Mouse (Mus musculus) intestine, embryonic 14.5 days (tissue): Measurements from ENCODE around the gene Srpk2. TPM values are rescaled to one million over a fixed set of nuclear protein-coding genes. Genes with fewer than 3 reads are reported as not detected.
"Not testable (repeated sequence)": the region's sequence is repeated elsewhere in the genome, so short reads cannot be mapped to it uniquely, and the experiment has no call there.

ENCODE experiments used
- ATAC-seq: fragments of 200-750 bp; cut with Nextera tagmentation; replicated peaks from 2 replicates; pipeline ENCODE4 v1.8.0; 2017; ENCODE audit warnings: low read depth, moderate number of reproducible peaks, moderate TSS enrichment, moderate library complexity; ENCODE audit not compliant: low FRiP score, low TSS enrichment
- DNase-seq: peaks from one replicate; pipeline ENCODE4 v3.0.0-alpha.2; 2018; ENCODE audit warnings: low spot score
- H3K27ac ChIP-seq: fragments of 300-500 bp; sonication (generic); 2 replicates; pipeline ENCODE4 v1.5.1; 2014; ENCODE audit warnings: low read depth, mild to moderate bottlenecking, control low read depth
- H3K27me3 ChIP-seq: fragments of 300-500 bp; sonication (generic); replicated peaks from 2 replicates; pipeline ENCODE4 v1.6.1; 2014; ENCODE audit warnings: low read length, control low read depth; ENCODE audit not compliant: control insufficient read depth, insufficient read depth
- H3K36me3 ChIP-seq: fragments of 300-500 bp; sonication (generic); 2 replicates; pipeline ENCODE4 v1.6.1; 2014; ENCODE audit warnings: low read length, control low read depth; ENCODE audit not compliant: control insufficient read depth, insufficient read depth
- H3K4me1 ChIP-seq: fragments of 300-500 bp; sonication (generic); replicated peaks from 2 replicates; pipeline ENCODE4 v1.6.1; 2014; ENCODE audit warnings: low read length, control low read depth, mixed read lengths; ENCODE audit not compliant: control insufficient read depth, insufficient read depth
- H3K4me2 ChIP-seq: fragments of 300-500 bp; sonication (generic); 2 replicates; pipeline ENCODE4 v1.6.1; 2014; ENCODE audit warnings: low read length
- H3K4me3 ChIP-seq: fragments of 300-500 bp; sonication (generic); 2 replicates; pipeline ENCODE4 v1.5.1; 2014; ENCODE audit warnings: low read depth, low read length, control low read depth, mixed read lengths
- H3K9ac ChIP-seq: fragments of 300-500 bp; sonication (generic); 2 replicates; pipeline ENCODE4 v1.6.1; 2014; ENCODE audit warnings: mild to moderate bottlenecking, low read length
- H3K9me3 ChIP-seq: fragments of 300-500 bp; sonication (generic); 2 replicates; pipeline ENCODE4 v1.6.1; 2016; ENCODE audit warnings: low read length, control low read depth; ENCODE audit not compliant: control insufficient read depth
- WGBS: fragments of 180-500 bp; shearing (Covaris S2); extraction: QIAGEN DNeasy Blood & Tissue Kit; methylation state at CpG from one replicate; pipeline ENCODE4 v1.1.7; 2014; 5-methylcytosine and 5-hydroxymethylcytosine counted together
- polyA plus RNA-seq: library from polyadenylated mRNA; unstranded; fragments of >200 nt; fragmentation: Nextera tagmentation; extraction: Ambion mirVana; gene quantifications from 2 replicates; pipeline ENCODE4 v1.2.1, GENCODE M21; 2014

The Srpk2 gene
- polyA plus RNA-seq, 1 experiment from 2014 or later, result 47.1 TPM

GRCm38 (mm10) chr5:23556007-23556770, 128.2 kb downstream of the Srpk2 start:
- 57% methylated on average over 7 of the region's 7 CpGs for WGBS
- DNase-seq, result peak; percentile 51
- Histone ChIP-seq H3K9me3 (no peaks in the 10 kb centered on the region), H3K27ac (peak overlapping the region; percentile 62), H3K36me3 (0 out of 2 replicates have a peak, but pooled peaks cover 4% of the 10 kb centered on the region), H3K27me3 (no peaks in the 10 kb centered on the region), H3K9ac (no peak overlapping the region), H3K4me2 (no peak overlapping the region), H3K4me3 (no peak overlapping the region), H3K4me1 (0 out of 2 replicates have a peak, but pooled peaks cover 7% of the 10 kb centered on the region)
- ATAC-seq, result peak; percentile 82

DNA sequence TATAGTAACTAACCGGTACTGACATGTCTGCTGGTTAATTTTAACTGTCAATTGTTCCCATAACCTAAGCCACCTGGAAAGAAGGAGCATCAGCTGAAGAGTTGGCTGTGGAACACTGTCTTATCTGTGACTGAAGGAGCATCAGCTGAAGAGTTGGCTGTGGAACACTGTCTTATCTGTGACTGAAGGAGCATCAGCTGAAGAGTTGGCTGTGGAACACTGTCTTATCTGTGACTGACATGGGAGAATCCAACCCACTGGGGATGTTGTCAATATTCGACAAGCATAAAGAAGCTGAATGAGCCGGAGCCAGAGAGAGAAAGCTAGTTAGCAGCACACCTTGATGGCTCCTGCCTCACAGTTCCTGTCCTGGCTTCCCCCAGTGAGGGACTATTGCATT, 131.1 kb downstream of the Srpk2 start:
- not testable (repeated sequence) for H3K27ac ChIP-seq, DNase-seq, H3K4me3 ChIP-seq, H3K27me3 ChIP-seq, H3K4me2 ChIP-seq, H3K9me3 ChIP-seq, ATAC-seq, H3K9ac ChIP-seq, H3K36me3 ChIP-seq, H3K4me1 ChIP-seq
- WGBS, result 60% methylated on average over 3 of the region's 3 CpGs

DNA sequence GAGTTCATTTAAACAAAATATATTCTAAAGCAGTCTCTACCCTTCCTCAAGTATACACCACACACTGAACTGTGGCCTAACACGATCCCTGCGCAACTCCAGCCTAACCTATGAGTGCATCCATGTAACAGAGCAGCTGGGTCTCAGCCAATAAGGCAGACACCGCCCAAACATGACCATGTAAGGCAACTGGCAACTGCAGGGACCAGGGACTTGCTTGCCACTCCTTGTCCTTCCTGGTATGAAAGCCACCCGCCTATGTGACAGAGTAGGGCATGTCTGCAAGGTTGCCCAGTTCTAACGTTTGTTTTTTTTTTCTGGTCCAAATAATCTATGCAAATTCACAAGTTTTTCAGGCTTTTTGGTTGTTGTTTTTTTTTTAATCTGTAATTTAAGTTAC, 132.7 kb downstream of the Srpk2 start:
- Histone ChIP-seq H3K9ac (no peak overlapping the region), H3K27ac (no peak overlapping the region), H3K9me3 (no peaks in the 10 kb centered on the region), H3K4me2 (no peak overlapping the region), H3K4me1 (0 out of 2 replicates have a peak, but pooled peaks cover 7% of the 10 kb centered on the region), H3K4me3 (no peak overlapping the region), H3K36me3 (peaks cover 9% of the 10 kb centered on the region), H3K27me3 (no peaks in the 10 kb centered on the region)
- 75% methylated on average over 5 of the region's 5 CpGs for WGBS
- no peak for ATAC-seq
- DNase-seq, result no peak

GRCm38 (mm10) chr5:23535692-23536091, 148.7 kb downstream of the Srpk2 start:
- WGBS, result 94% methylated on average over 7 of the region's 7 CpGs

GRCm38 (mm10) chr5:23531541-23532096, 152.8 kb downstream of the Srpk2 start:
- ATAC-seq (no peak), DNase-seq (no peak)
- WGBS, result 85% methylated on average over 7 of the region's 7 CpGs
- no peak overlapping the region for H3K27ac ChIP-seq
- H3K27me3 ChIP-seq, result no peaks in the 10 kb centered on the region
- H3K9ac ChIP-seq, result no peak overlapping the region
- peaks cover 24% of the 10 kb centered on the region for H3K36me3 ChIP-seq
- H3K9me3 ChIP-seq, result no peaks in the 10 kb centered on the region
- no peak overlapping the region for H3K4me3 ChIP-seq
- H3K4me1 ChIP-seq, result no peaks in the 10 kb centered on the region
- no peak overlapping the region for H3K4me2 ChIP-seq

More at GRCm38 (mm10) chr5:23535692-23536091, 148.7 kb downstream of the Srpk2 start:
- Histone ChIP-seq H3K36me3 (peaks cover 34% of the 10 kb centered on the region), H3K27me3 (no peaks in the 10 kb centered on the region), H3K4me2 (no peak overlapping the region), H3K9ac (no peak overlapping the region), H3K9me3 (no peaks in the 10 kb centered on the region), H3K27ac (no peak overlapping the region), H3K4me1 (no peaks in the 10 kb centered on the region), H3K4me3 (no peak overlapping the region)
- no peak for ATAC-seq
- no peak for DNase-seq

DNA sequence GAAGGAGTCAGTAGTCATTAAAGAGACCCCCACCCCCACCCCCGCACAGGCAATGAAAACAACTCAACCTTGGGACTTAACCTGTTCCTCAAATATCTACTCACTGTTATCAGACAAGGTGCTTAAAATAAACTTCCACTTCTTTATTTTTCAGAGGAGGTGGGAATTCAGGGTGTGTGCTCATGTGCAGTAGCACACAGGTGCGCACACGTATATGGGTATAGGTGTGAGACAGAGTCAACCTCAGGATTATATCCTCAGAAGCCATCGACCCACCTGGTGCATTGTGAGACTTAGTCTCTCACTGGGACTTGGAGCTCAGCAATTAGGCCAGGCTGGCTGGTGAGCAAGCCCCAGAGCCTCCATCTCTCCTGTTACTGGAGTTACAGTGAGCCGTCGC, 153.3 kb downstream of the Srpk2 start:
- Histone ChIP-seq H3K9ac (no peak overlapping the region), H3K4me1 (no peaks in the 10 kb centered on the region), H3K27me3 (no peaks in the 10 kb centered on the region), H3K9me3 (no peaks in the 10 kb centered on the region), H3K27ac (no peak overlapping the region), H3K4me3 (no peak overlapping the region), H3K36me3 (peaks cover 24% of the 10 kb centered on the region), H3K4me2 (no peak overlapping the region)
- WGBS, result 91% methylated on average over 6 of the region's 6 CpGs
- ATAC-seq (no peak), DNase-seq (no peak)

GRCm38 (mm10) chr5:23524621-23525020, 159.8 kb downstream of the Srpk2 start:
- no peak for ATAC-seq

GRCm38 (mm10) chr5:23523936-23524335, 160.5 kb downstream of the Srpk2 start:
- Histone ChIP-seq H3K27me3 (no peaks in the 10 kb centered on the region), H3K4me3 (no peak overlapping the region), H3K9ac (no peak overlapping the region), H3K4me2 (no peak overlapping the region), H3K4me1 (no peaks in the 10 kb centered on the region; the same call in 1 of the 2 replicates), H3K36me3 (peaks cover 43% of the 10 kb centered on the region), H3K27ac (no peak overlapping the region), H3K9me3 (no peaks in the 10 kb centered on the region)
- DNase-seq (no peak), ATAC-seq (no peak)
- WGBS, result 70% methylated on average over 3 of the region's 3 CpGs

More at GRCm38 (mm10) chr5:23524621-23525020, 159.8 kb downstream of the Srpk2 start:
- Histone ChIP-seq H3K4me1 (no peaks in the 10 kb centered on the region), H3K27me3 (no peaks in the 10 kb centered on the region), H3K9ac (no peak overlapping the region), H3K4me3 (no peak overlapping the region), H3K36me3 (peaks cover 43% of the 10 kb centered on the region), H3K4me2 (no peak overlapping the region), H3K27ac (no peak overlapping the region), H3K9me3 (no peaks in the 10 kb centered on the region)
- DNase-seq, result no peak
- WGBS, result 82% methylated on average over 3 of the region's 3 CpGs
